Mouse (Mus musculus) heart, adult 2 months (tissue): ENCODE data around the gene Cyp46a1. TPM values are rescaled to one million over a fixed set of nuclear protein-coding genes. Genes with fewer than 3 reads are reported as not detected.

Source experiments
- DNase-seq, 2 experiments: peaks; one replicate each; pipeline ENCODE4 v3.0.0; 2021
- H3K27ac ChIP-seq: fragments of 200-600 bp; 2 replicates; pipeline ENCODE4 v1.8.1; 2022
- H3K27me3 ChIP-seq: fragments of 200-500 bp; 2 replicates; pipeline ENCODE4 v1.6.1; 2012; ENCODE audit warnings: mild to moderate bottlenecking, low read length, inconsistent platforms, mixed read lengths; ENCODE audit not compliant: control insufficient read depth, insufficient read depth
- H3K36me3 ChIP-seq: fragments of 200-500 bp; 2 replicates; pipeline ENCODE4 v1.6.1; 2012; ENCODE audit warnings: low read length, inconsistent platforms; ENCODE audit not compliant: control insufficient read depth, insufficient read depth
- H3K4me1 ChIP-seq: fragments of 200-500 bp; 2 replicates; pipeline ENCODE4 v1.6.1; 2011; ENCODE audit warnings: low read length; ENCODE audit not compliant: control insufficient read depth, insufficient read depth
- H3K4me3 ChIP-seq: fragments of 200-600 bp; 2 replicates; pipeline ENCODE4 v1.8.1; 2022
- H3K79me2 ChIP-seq: fragments of 200-500 bp; replicated peaks from 2 replicates; pipeline ENCODE4 v1.6.1; 2012; ENCODE audit warnings: mild to moderate bottlenecking, inconsistent platforms, low read length, moderate library complexity, mixed read lengths; ENCODE audit not compliant: control insufficient read depth, insufficient read depth
- H3K9ac ChIP-seq: fragments of 200-500 bp; 2 replicates; pipeline ENCODE4 v1.6.1; 2012; ENCODE audit warnings: low read depth, mild to moderate bottlenecking, control low read depth, inconsistent platforms, low read length, mixed read lengths
- CTCF ChIP-seq: fragments of 200-600 bp; IDR thresholded peaks from 2 replicates; pipeline ENCODE4 v1.8.1; 2022; ENCODE audit warnings: antibody characterized with exemption, mild to moderate bottlenecking, moderate library complexity
- EP300 ChIP-seq: fragments of 200-500 bp; IDR thresholded peaks from 2 replicates; pipeline ENCODE4 v1.6.1; 2011; ENCODE audit warnings: low read depth, low read length, control low read depth; ENCODE audit not compliant: insufficient read depth
- POLR2A ChIP-seq: fragments of 200-500 bp; IDR thresholded peaks from 2 replicates; pipeline ENCODE4 v1.6.1; 2011; ENCODE audit warnings: mild to moderate bottlenecking, low read depth, low read length, control low read depth; ENCODE audit not compliant: insufficient read depth
- WGBS: fragments of 180-500 bp; shearing (Covaris S2); methylation state at CpG from one replicate; pipeline ENCODE4 v1.1.7; 2018; 5-methylcytosine and 5-hydroxymethylcytosine counted together
- intact Hi-C: fragments of 180-260 bp; cut with DNase I; formaldehyde crosslinking; loops from one replicate; pipeline ENCODE4 v1.15.1; 2025
- polyA plus RNA-seq: library from polyadenylated mRNA; depleted of rRNA; stranded (reverse); fragments of >200 nt; gene quantifications from 2 replicates; pipeline ENCODE4 v1.2.3, GENCODE M21; 2012
- total RNA-seq, 2 experiments: library from RNA; stranded (reverse); gene quantifications; 2 replicates each; pipeline ENCODE4 v1.2.3; 2021

Cyp46a1 gene
- total and polyA plus RNA-seq, 3 experiments, result 0.41 to 1.3 (median 0.47) TPM

DNA sequence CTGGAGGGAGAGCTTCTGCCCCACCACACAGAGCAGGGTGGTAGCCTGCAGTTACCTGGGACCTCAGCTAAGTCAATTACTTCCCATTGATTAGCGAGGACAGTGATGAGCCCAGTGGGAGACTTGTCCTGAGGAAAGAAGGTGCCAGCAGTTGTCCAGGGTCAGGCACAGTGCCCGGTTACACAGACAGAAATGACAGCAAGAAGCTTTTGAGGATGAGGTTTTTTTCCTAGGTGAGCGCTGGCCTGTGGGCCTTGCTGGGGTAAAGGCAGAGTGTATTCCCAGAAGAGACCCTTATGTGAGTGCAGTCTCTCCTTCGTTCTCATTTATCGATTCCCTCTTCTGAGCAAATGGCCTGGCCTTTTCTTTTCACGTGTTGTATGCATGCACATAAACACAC lies 17.5 kb upstream of the Cyp46a1 start:
- H3K4me3 ChIP-seq, result no peak overlapping the region
- H3K27me3 ChIP-seq, result peaks cover 6% of the 10 kb centered on the region; the same call in 1 of the 2 replicates
- H3K27ac ChIP-seq, result no peak overlapping the region
- WGBS, result 67% methylated on average over 6 of the region's 6 CpGs
- no peaks in the 10 kb centered on the region for H3K79me2 ChIP-seq
- no peaks in the 10 kb centered on the region for H3K36me3 ChIP-seq
- H3K9ac ChIP-seq, result no peak overlapping the region
- no peak for DNase-seq
- TF ChIP-seq CTCF (no peak), POLR2A (no peak), EP300 (no peak)
- intact Hi-C loops, result no loop called here
- no peaks in the 10 kb centered on the region for H3K4me1 ChIP-seq

DNA sequence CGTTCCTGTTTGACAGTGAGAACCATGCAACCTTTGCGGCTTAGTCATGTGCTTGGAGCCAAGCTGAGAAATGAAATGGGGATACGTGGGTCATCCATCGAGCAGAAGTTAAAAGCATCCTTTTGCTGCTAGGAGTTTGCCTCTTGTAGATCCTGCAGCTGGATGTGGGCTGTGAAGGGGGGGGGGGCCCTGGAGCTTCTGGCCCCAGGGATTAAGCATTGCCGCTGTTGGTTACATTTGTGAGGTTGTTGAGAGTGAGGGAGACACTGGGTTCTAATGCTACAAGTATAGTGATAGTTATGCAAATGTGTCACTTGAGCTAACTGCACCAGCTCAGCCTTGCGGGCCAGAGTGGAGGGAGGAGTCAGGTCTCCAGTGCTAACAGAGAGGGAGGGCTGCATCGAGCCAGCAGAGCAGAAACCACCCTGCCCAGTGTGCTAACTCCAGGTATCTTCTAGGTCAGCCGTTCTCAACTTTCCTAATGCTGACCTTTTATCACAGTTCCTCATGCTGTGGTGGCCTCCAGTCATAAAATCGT lies 16.9 kb upstream of the Cyp46a1 start:
- WGBS, result 44% methylated on average over 9 of the region's 9 CpGs
- DNase-seq, result no peak
- H3K9ac ChIP-seq, result no peak overlapping the region
- no peak for TF ChIP-seq EP300
- TF ChIP-seq CTCF, result no peak
- H3K27ac ChIP-seq, result no peak overlapping the region
- no peaks in the 10 kb centered on the region for H3K79me2 ChIP-seq
- intact Hi-C loops, result no loop called here
- peaks cover 6% of the 10 kb centered on the region; the same call in 1 of the 2 replicates for H3K27me3 ChIP-seq
- no peak overlapping the region for H3K4me3 ChIP-seq
- H3K36me3 ChIP-seq, result no peaks in the 10 kb centered on the region
- H3K4me1 ChIP-seq, result no peaks in the 10 kb centered on the region

GRCm38 (mm10) chr12:108317826-108318430 lies 16.3 kb upstream of the Cyp46a1 start:
- DNase-seq, result no peak
- Histone ChIP-seq H3K4me1 (no peaks in the 10 kb centered on the region), H3K9ac (no peak overlapping the region), H3K27me3 (peaks cover 6% of the 10 kb centered on the region; the same call in 1 of the 2 replicates), H3K36me3 (no peaks in the 10 kb centered on the region), H3K4me3 (no peak overlapping the region), H3K79me2 (no peaks in the 10 kb centered on the region), H3K27ac (no peak overlapping the region)
- intact Hi-C loops, result no loop called here
- 43% methylated on average over 18 of the region's 18 CpGs for WGBS
- TF ChIP-seq POLR2A, result no peak
- TF ChIP-seq CTCF, result no peak
- no peak for TF ChIP-seq EP300

DNA sequence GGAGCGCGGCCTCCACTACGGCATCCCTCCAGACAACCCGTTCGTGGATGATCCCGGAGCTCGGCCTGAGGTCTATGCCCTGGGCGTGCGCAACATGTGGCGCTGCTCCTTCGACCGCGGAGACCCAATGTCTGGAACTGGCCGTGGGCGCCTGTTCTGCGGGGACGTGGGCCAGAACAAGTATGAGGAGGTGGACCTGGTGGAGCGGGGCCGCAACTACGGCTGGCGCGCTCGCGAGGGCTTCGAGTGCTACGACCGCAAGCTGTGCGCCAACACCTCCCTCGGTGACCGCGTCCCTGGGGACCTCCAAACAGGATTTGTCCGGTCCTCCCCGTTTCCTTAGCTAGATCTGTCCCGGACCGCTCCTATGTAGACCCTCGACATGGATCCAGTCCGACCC lies 15.7 kb upstream of the Cyp46a1 start:
- no peak for DNase-seq
- H3K27ac ChIP-seq, result no peak overlapping the region
- no peak overlapping the region for H3K4me3 ChIP-seq
- no peak overlapping the region for H3K9ac ChIP-seq
- no peaks in the 10 kb centered on the region for H3K79me2 ChIP-seq
- H3K4me1 ChIP-seq, result no peaks in the 10 kb centered on the region
- no peaks in the 10 kb centered on the region for H3K36me3 ChIP-seq
- no peak for TF ChIP-seq CTCF
- TF ChIP-seq POLR2A, result no peak
- TF ChIP-seq EP300, result no peak
- H3K27me3 ChIP-seq, result peaks cover 6% of the 10 kb centered on the region; the same call in 1 of the 2 replicates
- WGBS, result 21% methylated on average over 37 of the region's 37 CpGs
- intact Hi-C loops, result no loop called here

- Histone ChIP-seq H3K79me2 (no peaks in the 10 kb centered on the region), H3K27ac (no peak overlapping the region), H3K4me3 (no peak overlapping the region), H3K27me3 (peaks cover 6% of the 10 kb centered on the region; the same call in 1 of the 2 replicates), H3K9ac (no peak overlapping the region), H3K36me3 (no peaks in the 10 kb centered on the region), H3K4me1 (no peaks in the 10 kb centered on the region)
- no peak for DNase-seq
- WGBS, result 44% methylated on average over 8 of the region's 8 CpGs
- no peak for TF ChIP-seq POLR2A
- TF ChIP-seq CTCF, result no peak
- no peak for TF ChIP-seq EP300
- intact Hi-C loops, result no loop called here
Measured at GRCm38 (mm10) chr12:108320096-108320495, 14.1 kb upstream of the Cyp46a1 start.

DNA sequence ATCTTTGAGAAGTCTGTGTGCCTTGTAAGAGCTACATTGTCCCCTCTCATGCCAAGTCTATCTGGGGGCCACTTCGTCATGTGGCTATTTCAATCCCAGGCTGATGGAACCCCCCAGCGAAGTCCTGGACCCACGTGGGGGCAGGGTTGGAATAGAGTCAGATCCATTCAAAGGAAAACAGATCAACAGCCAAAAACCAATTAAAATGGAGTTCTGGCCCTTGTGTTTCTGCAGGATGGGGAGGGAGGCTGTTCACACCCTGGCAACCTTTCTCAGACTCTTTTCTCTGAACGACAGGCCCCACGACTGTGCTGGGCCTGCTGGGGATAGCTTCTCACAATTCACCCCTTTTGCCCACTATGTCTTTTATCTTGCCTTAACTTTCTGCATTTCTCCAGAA lies 7.8 kb upstream of the Cyp46a1 start:
- Histone ChIP-seq H3K9ac (no peak overlapping the region), H3K27me3 (peaks cover 6% of the 10 kb centered on the region; the same call in 1 of the 2 replicates), H3K27ac (no peak overlapping the region), H3K79me2 (no peaks in the 10 kb centered on the region), H3K4me1 (no peaks in the 10 kb centered on the region), H3K4me3 (no peak overlapping the region), H3K36me3 (no peaks in the 10 kb centered on the region)
- TF ChIP-seq EP300 (no peak), POLR2A (no peak), CTCF (no peak)
- 51% methylated on average over 5 of the region's 5 CpGs for WGBS
- no peak for DNase-seq
- intact Hi-C loops, result no loop called here
